23 mouse cellular contexts compared by ENCODE assay signal in genomic region chr17:59018666-59019065, GRCm38 (mm10). TPM values are rescaled to one million over a fixed set of nuclear protein-coding genes. Genes with fewer than 3 reads are reported as not detected.
"Had no signal": no experiment of that assay in that cellular context is flagged by ENCODE, and none has a peak within 500 bp of the region (broad histone marks: within the 10 kb centered on the region; RNA-seq: fewer than 3 reads in every experiment).

No protein-coding gene starts in this region.

- H3K27ac ChIP-seq: limb, embryonic 13.5 days; liver, embryonic 13.5 days; neural tube, embryonic 13.5 days; stomach, embryonic 15.5 days had no signal

- H3K9ac ChIP-seq: limb, embryonic 13.5 days; liver, embryonic 13.5 days; neural tube, embryonic 13.5 days; stomach, embryonic 15.5 days had no signal

- H3K4me3 ChIP-seq: limb, embryonic 13.5 days; liver, embryonic 13.5 days; myocyte; neural tube, embryonic 13.5 days; stomach, embryonic 15.5 days had no signal

- H3K27me3 ChIP-seq: limb, embryonic 13.5 days; liver, embryonic 13.5 days; neural tube, embryonic 13.5 days; stomach, embryonic 15.5 days had no signal

- DNase-seq: kidney, adult 9 months; kidney, postnatal 14 days; kidney, postnatal 4 days; left cerebral cortex, postnatal 4 days; liver, embryonic 13.5 days; lung, adult 2 months; lung, postnatal 14 days; lung, postnatal 4 days; right cerebral cortex, adult 18-20 months; right cerebral cortex, postnatal 14 days; right cerebral cortex, postnatal 4 days; thymus, postnatal 25 days had no signal

- H3K9me3 ChIP-seq: limb, embryonic 13.5 days; liver, embryonic 13.5 days; neural tube, embryonic 13.5 days; stomach, embryonic 15.5 days had no signal

- H3K4me2 ChIP-seq: limb, embryonic 13.5 days; liver, embryonic 13.5 days; midbrain, embryonic 11.5 days; neural tube, embryonic 13.5 days; stomach, embryonic 15.5 days had no signal

- H3K4me1 ChIP-seq: limb, embryonic 13.5 days; liver, embryonic 13.5 days; neural tube, embryonic 13.5 days; stomach, embryonic 15.5 days had no signal

- ATAC-seq: midbrain, embryonic 16.5 days had no signal

- H3K36me3 ChIP-seq: limb, embryonic 13.5 days; liver, embryonic 13.5 days; neural tube, embryonic 13.5 days; stomach, embryonic 15.5 days had no signal

RNA-seq across cellular contexts. Expression of gene Nudt12, which starts 5.5 kb away (rescaled TPM):
- total RNA-seq: monocyte, adult 5-6 weeks; neutrophil, adult 5-6 weeks had no signal

RNA-seq across cellular contexts. Expression of gene Pdzph1, which starts 27.5 kb away (rescaled TPM):
- total RNA-seq: liver, adult 2 months; monocyte, adult 5-6 weeks; neutrophil, adult 5-6 weeks had no signal
- polyA plus RNA-seq: kidney, embryonic 16.5 days; liver, adult 2 months; lung, adult 2 months; lung, embryonic 16.5 days; myocyte; stomach, embryonic 15.5 days had no signal
